Mouse (Mus musculus) CH12.LX (cell line): ENCODE results near the gene 5430427O19Rik.

Experiments
- CTCF ChIP-seq, 2 experiments: IDR thresholded peaks in 1 of 2; conservative IDR thresholded peaks in 1 of 2; 2 replicates each; pipeline ENCODE4 v1.5.1; 2011 to 2012; ENCODE audit warnings: low read depth in 2 of 2, low read length in 2 of 2, improper control_type of control experiment in 1 of 2, inconsistent platforms in 1 of 2, mild to moderate bottlenecking in 1 of 2, moderate library complexity in 1 of 2
- E2F4 ChIP-seq: IDR thresholded peaks from 2 replicates; pipeline ENCODE4 v1.6.1; 2011; ENCODE audit warnings: low read depth, low read length, improper control_type of control experiment; ENCODE audit not compliant: insufficient replicate concordance
- EP300 ChIP-seq: IDR thresholded peaks from 2 replicates; pipeline ENCODE4 v1.6.1; 2011; ENCODE audit warnings: low read length, improper control_type of control experiment
- JUND ChIP-seq: conservative IDR thresholded peaks from 2 replicates; pipeline ENCODE4 v1.6.1; 2011; ENCODE audit warnings: low read depth, low read length, improper control_type of control experiment
- KAT2A ChIP-seq: IDR thresholded peaks from 2 replicates; pipeline ENCODE4 v1.6.1; 2012; ENCODE audit warnings: low read length, improper control_type of control experiment, inconsistent platforms; ENCODE audit not compliant: insufficient replicate concordance
- MXI1 ChIP-seq: IDR thresholded peaks from 2 replicates; pipeline ENCODE4 v1.6.1; 2011; ENCODE audit warnings: mild to moderate bottlenecking, low read depth, low read length, improper control_type of control experiment
- NELFE ChIP-seq: IDR thresholded peaks from 2 replicates; pipeline ENCODE4 v1.6.1; 2011; ENCODE audit warnings: low read depth, low read length, improper control_type of control experiment
- POLR2A ChIP-seq: IDR thresholded peaks from 2 replicates; pipeline ENCODE4 v1.6.1; 2011; ENCODE audit warnings: low read depth, mild to moderate bottlenecking, improper control_type of control experiment, low read length
- POLR2AphosphoS2 ChIP-seq: IDR thresholded peaks from 2 replicates; pipeline ENCODE4 v1.6.1; 2011; ENCODE audit warnings: low read depth, low read length, improper control_type of control experiment
- RCOR1 ChIP-seq: conservative IDR thresholded peaks from 2 replicates; pipeline ENCODE4 v1.6.1; 2012; ENCODE audit warnings: low read depth, mild to moderate bottlenecking, inconsistent platforms, low read length, improper control_type of control experiment
- SMC3 ChIP-seq: IDR thresholded peaks from 2 replicates; pipeline ENCODE4 v1.6.1; 2011; ENCODE audit warnings: low read depth, low read length, improper control_type of control experiment
- ZC3H11A ChIP-seq: IDR thresholded peaks from 2 replicates; pipeline ENCODE4 v1.6.1; 2012; ENCODE audit warnings: low read depth, mild to moderate bottlenecking, inconsistent platforms, low read length, improper control_type of control experiment
- ZMIZ1 ChIP-seq: IDR thresholded peaks from 2 replicates; pipeline ENCODE4 v1.6.1; 2012; ENCODE audit warnings: low read depth, mild to moderate bottlenecking, inconsistent platforms, low read length, improper control_type of control experiment

- no peak for TF ChIP-seq RCOR1
- no peak for TF ChIP-seq POLR2AphosphoS2
- no peak for TF ChIP-seq ZC3H11A
- TF ChIP-seq JUND = no peak
- TF ChIP-seq EP300 = no peak
- TF ChIP-seq E2F4 = no peak
- TF ChIP-seq POLR2A = no peak
- no peak for TF ChIP-seq CTCF (conservative IDR thresholded peaks at IDR 0.05 in 1 of 2, IDR thresholded peaks at IDR 0.05 in 1 of 2; ENCODE audit: low read depth in 2 of 2, low read length in 2 of 2)
- no peak for TF ChIP-seq SMC3
- no peak for TF ChIP-seq NELFE
- no peak for TF ChIP-seq MXI1
- no peak for TF ChIP-seq ZMIZ1
- TF ChIP-seq KAT2A = no peak
Measured at GRCm38 (mm10) chrX:85829000-85829399, 41.2 kb upstream of the 5430427O19Rik start.
